Mouse (Mus musculus) lung, embryonic 14.5 days (tissue): ENCODE data around the gene Plcl1. TPM values are rescaled to one million over a fixed set of nuclear protein-coding genes. Genes with fewer than 3 reads are reported as not detected.

Experiments used
- ATAC-seq: fragments of 200-750 bp; cut with Nextera tagmentation; 2 replicates; pipeline ENCODE4 v1.8.0; 2017; ENCODE audit warnings: mild to moderate bottlenecking, moderate TSS enrichment, moderate library complexity; ENCODE audit not compliant: insufficient read depth
- DNase-seq: peaks from one replicate; pipeline ENCODE4 v3.0.0-alpha.2; 2015
- H3K27ac ChIP-seq: fragments of 300-500 bp; sonication (generic); 2 replicates; pipeline ENCODE4 v1.5.1; 2014; ENCODE audit warnings: low read depth, mild to moderate bottlenecking, moderate library complexity
- H3K27me3 ChIP-seq: fragments of 300-500 bp; sonication (generic); 2 replicates; pipeline ENCODE4 v1.6.1; 2014; ENCODE audit warnings: low read length, control low read depth; ENCODE audit not compliant: insufficient read depth
- H3K36me3 ChIP-seq: fragments of 300-500 bp; sonication (generic); 2 replicates; pipeline ENCODE4 v1.6.1; 2014; ENCODE audit warnings: control low read depth; ENCODE audit not compliant: insufficient read depth
- H3K4me1 ChIP-seq: fragments of 300-500 bp; sonication (generic); 2 replicates; pipeline ENCODE4 v1.6.1; 2014; ENCODE audit warnings: antibody characterized with exemption, control low read depth; ENCODE audit not compliant: insufficient read depth
- H3K4me2 ChIP-seq: fragments of 300-500 bp; sonication (generic); 2 replicates; pipeline ENCODE4 v1.6.1; 2014; ENCODE audit warnings: mild to moderate bottlenecking
- H3K4me3 ChIP-seq: fragments of 300-500 bp; sonication (generic); 2 replicates; pipeline ENCODE4 v1.5.1; 2014; ENCODE audit warnings: low read depth, low read length
- H3K9ac ChIP-seq: fragments of 300-500 bp; sonication (generic); 2 replicates; pipeline ENCODE4 v1.6.1; 2014
- H3K9me3 ChIP-seq: fragments of 300-500 bp; sonication (generic); 2 replicates; pipeline ENCODE4 v1.6.1; 2016; ENCODE audit warnings: low read depth, low read length, control low read depth
- CTCF ChIP-seq: IDR thresholded peaks from 2 replicates; pipeline ENCODE4 v1.5.1; 2016; ENCODE audit warnings: antibody characterized with exemption, low read depth
- WGBS: fragments of 180-500 bp; shearing (Covaris S2); extraction: QIAGEN DNeasy Blood & Tissue Kit; methylation state at CpG from one replicate; pipeline ENCODE4 v1.1.7; 2014; 5-methylcytosine and 5-hydroxymethylcytosine counted together
- polyA plus RNA-seq: library from polyadenylated mRNA; unstranded; fragments of >200 nt; fragmentation: Nextera tagmentation; extraction: Ambion mirVana; gene quantifications from 2 replicates; pipeline ENCODE4 v1.2.1, GENCODE M21; 2014

Plcl1 gene
- polyA plus RNA-seq, 1 experiment from 2014 or later, result 1.9 TPM

DNA sequence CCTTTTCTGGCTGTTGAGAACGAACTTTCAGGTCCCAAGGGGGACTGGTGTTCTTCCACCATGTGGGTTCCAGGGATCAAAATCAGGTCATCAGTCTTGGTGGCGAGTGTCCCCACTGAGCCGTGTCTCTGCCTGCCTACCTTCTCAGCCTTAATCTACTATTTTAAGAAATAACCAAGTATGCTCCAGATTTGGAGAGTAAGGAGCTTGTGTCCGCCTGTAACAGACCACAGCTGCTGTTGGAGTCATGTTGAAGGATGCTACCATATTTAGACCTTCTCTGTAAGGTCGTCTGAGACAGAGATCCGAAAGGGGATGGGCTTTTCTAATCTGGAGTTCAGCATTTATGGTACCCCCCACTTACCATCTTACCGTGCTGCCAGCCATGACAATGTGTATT, 152.2 kb downstream of the Plcl1 start:
- Histone ChIP-seq H3K4me2 (no peak overlapping the region), H3K4me1 (no peaks in the 10 kb centered on the region), H3K27ac (no peak overlapping the region), H3K4me3 (no peak overlapping the region), H3K9ac (no peak overlapping the region), H3K36me3 (no peaks in the 10 kb centered on the region), H3K9me3 (no peaks in the 10 kb centered on the region), H3K27me3 (no peaks in the 10 kb centered on the region)
- 62% methylated on average over 7 of the region's 7 CpGs for WGBS
- ATAC-seq (no peak), DNase-seq (no peak)
- no peak for TF ChIP-seq CTCF

DNA sequence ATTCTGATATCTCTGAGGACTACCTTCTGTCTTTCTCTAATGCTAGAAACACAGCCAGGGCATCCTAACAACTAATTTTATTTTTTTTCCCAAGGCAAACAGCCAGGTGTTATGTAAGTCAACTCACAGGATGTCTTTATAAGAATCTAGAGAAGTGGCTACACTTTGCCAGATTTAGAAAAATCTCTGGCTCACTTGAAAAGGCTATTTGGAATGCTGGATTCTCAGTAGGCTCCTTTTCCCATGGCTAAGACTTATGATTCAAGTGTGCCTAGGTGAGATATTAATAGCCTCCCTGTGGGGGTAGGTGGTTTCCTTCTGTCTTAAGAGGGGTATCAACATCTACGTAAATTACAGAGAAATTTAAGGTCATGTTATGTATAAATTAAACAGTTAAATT, 152.7 kb downstream of the Plcl1 start:
- DNase-seq (no peak), ATAC-seq (no peak)
- H3K27ac ChIP-seq, result no peak overlapping the region
- no peak for TF ChIP-seq CTCF
- H3K4me2 ChIP-seq, result no peak overlapping the region
- H3K9me3 ChIP-seq, result no peaks in the 10 kb centered on the region
- 86% methylated on average over 1 of the region's 1 CpGs for WGBS
- H3K4me3 ChIP-seq, result no peak overlapping the region
- H3K4me1 ChIP-seq, result no peaks in the 10 kb centered on the region
- H3K9ac ChIP-seq, result no peak overlapping the region
- H3K36me3 ChIP-seq, result no peaks in the 10 kb centered on the region
- no peaks in the 10 kb centered on the region for H3K27me3 ChIP-seq

DNA sequence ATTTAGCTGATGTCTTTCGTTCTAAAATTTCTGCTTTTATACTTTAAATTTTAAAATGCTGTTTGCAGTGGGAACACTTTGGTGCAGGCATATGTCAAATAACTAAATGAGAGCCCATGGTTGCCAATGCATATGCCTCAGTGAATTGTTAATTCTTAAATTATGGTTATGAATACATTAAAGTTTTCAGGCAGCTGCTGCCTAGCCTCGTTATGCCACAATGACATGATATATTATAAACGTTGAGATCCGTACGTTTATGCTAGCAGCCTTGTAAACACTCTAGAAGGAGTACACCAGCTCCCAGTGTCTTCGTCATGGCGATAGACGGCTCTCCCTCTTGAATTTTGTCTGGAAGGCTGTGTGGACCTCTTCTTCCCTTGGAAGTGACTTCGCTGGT, 154.3 kb downstream of the Plcl1 start:
- H3K27ac ChIP-seq, result no peak overlapping the region
- TF ChIP-seq CTCF, result no peak
- no peaks in the 10 kb centered on the region for H3K36me3 ChIP-seq
- DNase-seq, result no peak
- no peak for ATAC-seq
- WGBS, result 52% methylated on average over 9 of the region's 9 CpGs
- no peaks in the 10 kb centered on the region for H3K4me1 ChIP-seq
- H3K4me3 ChIP-seq, result no peak overlapping the region
- no peaks in the 10 kb centered on the region for H3K27me3 ChIP-seq
- H3K4me2 ChIP-seq, result no peak overlapping the region
- no peaks in the 10 kb centered on the region for H3K9me3 ChIP-seq
- H3K9ac ChIP-seq, result no peak overlapping the region

DNA sequence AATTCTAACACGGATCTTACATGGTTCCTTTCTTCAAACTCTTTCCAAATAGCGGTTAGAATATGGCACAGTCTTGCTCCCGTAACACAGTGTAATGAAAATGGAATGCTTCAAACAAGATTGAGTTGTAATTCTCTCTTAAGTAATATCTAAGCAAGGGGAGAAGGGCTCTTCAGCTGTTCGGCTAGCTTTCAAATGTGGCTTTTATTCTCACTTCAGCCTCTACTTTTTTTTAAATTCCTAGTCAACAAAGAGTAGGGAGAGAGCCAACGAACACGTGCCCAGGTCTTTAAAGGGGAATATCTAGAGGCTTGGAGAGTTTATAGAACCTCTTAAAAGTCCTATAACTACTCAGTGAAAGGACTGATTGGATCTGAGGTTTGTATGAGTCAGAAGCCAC, 160.2 kb downstream of the Plcl1 start:
- Histone ChIP-seq H3K36me3 (no peaks in the 10 kb centered on the region), H3K4me1 (no peaks in the 10 kb centered on the region), H3K4me3 (no peak overlapping the region), H3K9ac (no peak overlapping the region), H3K9me3 (no peaks in the 10 kb centered on the region), H3K27me3 (no peaks in the 10 kb centered on the region), H3K27ac (no peak overlapping the region), H3K4me2 (no peak overlapping the region)
- peak; percentile 33 for DNase-seq
- ATAC-seq, result peak; percentile 47; the same call in 1 of the 2 replicates
- TF ChIP-seq CTCF, result no peak
- WGBS, result 64% methylated on average over 6 of the region's 6 CpGs

DNA sequence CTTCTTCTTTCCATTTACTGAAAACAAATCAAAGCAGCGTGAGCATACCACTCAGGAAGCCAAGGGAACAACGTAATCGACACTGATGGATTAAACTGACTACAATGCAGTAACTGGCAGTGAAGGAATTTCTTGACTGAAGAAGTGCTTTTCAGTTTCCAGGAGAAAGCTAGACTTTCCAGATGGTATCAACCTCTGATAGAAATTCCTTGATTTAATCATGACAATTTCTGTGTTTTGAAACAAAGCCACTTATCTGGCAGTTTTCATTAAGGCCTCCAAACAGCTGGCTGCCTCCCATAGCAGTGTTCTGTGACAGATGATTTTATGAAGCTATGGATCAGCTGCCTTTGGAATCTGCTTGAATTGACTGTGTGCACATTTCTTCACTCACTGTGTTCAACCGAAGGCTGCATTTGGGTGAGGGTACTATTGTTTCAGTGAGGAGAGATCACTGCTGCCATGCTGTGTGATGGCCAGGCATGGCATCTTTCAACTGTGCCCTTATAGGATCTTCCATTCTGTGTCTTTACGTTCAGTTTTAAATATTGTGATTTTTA, 162.2 kb downstream of the Plcl1 start:
- peak; percentile 65 for DNase-seq
- Histone ChIP-seq H3K9ac (no peak overlapping the region), H3K27ac (no peak overlapping the region), H3K36me3 (no peaks in the 10 kb centered on the region), H3K27me3 (no peaks in the 10 kb centered on the region), H3K4me3 (no peak overlapping the region), H3K4me1 (no peaks in the 10 kb centered on the region), H3K4me2 (no peak overlapping the region), H3K9me3 (no peaks in the 10 kb centered on the region)
- WGBS, result 41% methylated on average over 5 of the region's 5 CpGs
- TF ChIP-seq CTCF, result no peak
- peak; percentile 50; the same call in 1 of the 2 replicates for ATAC-seq

DNA sequence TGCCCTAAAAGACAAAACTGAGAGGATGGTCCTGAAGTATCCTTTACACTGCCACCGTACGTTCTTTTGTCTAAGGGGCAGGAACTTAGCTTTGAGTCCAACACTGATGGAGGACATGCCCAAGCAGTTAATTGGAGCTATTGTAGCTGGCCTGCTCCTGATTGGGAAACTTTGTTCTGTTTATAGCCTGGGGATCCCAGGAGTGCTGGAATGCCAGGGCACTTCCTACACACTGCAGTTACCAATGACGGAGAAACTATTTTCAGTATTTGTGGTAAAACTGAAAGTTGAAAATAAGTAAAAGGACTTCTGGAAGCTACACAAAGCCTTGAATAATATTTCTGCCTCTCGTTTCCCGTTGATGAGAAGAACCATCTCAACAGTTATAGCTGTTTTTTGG, 164.5 kb downstream of the Plcl1 start:
- H3K9ac ChIP-seq, result no peak overlapping the region
- no peaks in the 10 kb centered on the region for H3K9me3 ChIP-seq
- H3K4me2 ChIP-seq, result no peak overlapping the region
- H3K4me3 ChIP-seq, result no peak overlapping the region
- TF ChIP-seq CTCF, result no peak
- no peak for DNase-seq
- H3K27ac ChIP-seq, result no peak overlapping the region
- H3K36me3 ChIP-seq, result no peaks in the 10 kb centered on the region
- 79% methylated on average over 5 of the region's 5 CpGs for WGBS
- H3K4me1 ChIP-seq, result no peaks in the 10 kb centered on the region
- no peaks in the 10 kb centered on the region for H3K27me3 ChIP-seq
- no peak for ATAC-seq

DNA sequence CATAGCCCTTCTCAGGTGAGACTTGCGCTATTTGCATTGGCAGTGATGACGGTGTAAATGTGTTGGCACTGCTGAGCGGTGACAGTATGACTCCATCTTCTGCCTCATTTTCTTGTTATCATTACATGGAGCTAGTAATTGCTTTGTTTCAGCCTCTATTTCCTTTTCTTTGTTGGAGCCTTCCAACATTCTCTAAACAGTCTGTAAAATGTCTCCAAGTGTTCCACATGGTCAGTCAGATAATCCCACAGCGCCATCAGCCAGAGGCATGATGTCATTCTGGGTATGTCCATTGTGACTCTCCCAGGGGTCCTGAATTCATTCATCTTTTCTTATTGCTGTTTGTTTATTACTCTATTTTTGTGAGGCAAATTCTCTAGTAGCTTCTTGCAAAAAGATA, 165.7 kb downstream of the Plcl1 start:
- WGBS, result 81% methylated on average over 4 of the region's 4 CpGs
- H3K27ac ChIP-seq, result no peak overlapping the region
- ATAC-seq, result no peak
- no peak for DNase-seq
- no peak overlapping the region for H3K4me2 ChIP-seq
- H3K9ac ChIP-seq, result no peak overlapping the region
- H3K27me3 ChIP-seq, result no peaks in the 10 kb centered on the region
- no peak overlapping the region for H3K4me3 ChIP-seq
- H3K4me1 ChIP-seq, result no peaks in the 10 kb centered on the region
- no peaks in the 10 kb centered on the region for H3K9me3 ChIP-seq
- no peaks in the 10 kb centered on the region for H3K36me3 ChIP-seq
- no peak for TF ChIP-seq CTCF

DNA sequence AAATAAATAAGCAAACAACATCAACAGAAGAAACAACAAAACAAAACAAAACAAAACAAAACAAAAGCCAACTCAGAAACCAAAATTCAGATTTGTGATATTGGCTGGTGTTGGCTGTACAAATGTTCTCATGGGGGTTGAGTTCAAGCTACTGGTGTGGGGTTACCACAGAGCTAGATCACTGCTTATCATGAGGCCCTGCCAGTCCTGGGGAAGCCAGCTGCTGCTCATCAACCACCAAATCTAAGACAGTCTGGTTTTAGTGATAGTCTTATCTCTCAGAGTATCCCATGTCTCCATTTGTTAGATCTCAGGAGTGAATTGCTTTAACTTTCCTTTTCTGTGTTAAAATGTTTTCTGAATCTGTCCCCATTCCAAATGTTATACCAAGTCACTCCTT, 166.5 kb downstream of the Plcl1 start:
- DNase-seq, result no peak
- no peak for TF ChIP-seq CTCF
- Histone ChIP-seq H3K4me2 (no peak overlapping the region), H3K9me3 (no peaks in the 10 kb centered on the region), H3K27ac (no peak overlapping the region), H3K9ac (no peak overlapping the region), H3K4me1 (no peaks in the 10 kb centered on the region), H3K36me3 (no peaks in the 10 kb centered on the region), H3K27me3 (no peaks in the 10 kb centered on the region), H3K4me3 (no peak overlapping the region)
- no peak for ATAC-seq
